Mouse (Mus musculus) 3134 (cell line): ENCODE measurements around the gene Aspscr1.
A peak's percentile ranks its signal among the peaks of the same experiment; 100 is the strongest.
"Not testable (repeated sequence)": the region's sequence is repeated elsewhere in the genome, so short reads cannot be mapped to it uniquely, and the experiment has no call there.

ENCODE experiments used
- DNase-seq: peaks from one replicate; pipeline ENCODE4 v3.0.0-alpha.2; 2011; ENCODE audit warnings: low spot score; ENCODE audit not compliant: insufficient read length; ENCODE audit errors: extremely low read depth

Gene Aspscr1

GRCm38 (mm10) chr11:120641255-120641654, 31.5 kb upstream of the Aspscr1 start:
- DNase-seq, result no peak

GRCm38 (mm10) chr11:120641869-120642268, 30.9 kb upstream of the Aspscr1 start:
- DNase-seq, result no peak

GRCm38 (mm10) chr11:120642939-120643600, 29.7 kb upstream of the Aspscr1 start:
- no peak for DNase-seq

GRCm38 (mm10) chr11:120643601-120643987, 29.2 kb upstream of the Aspscr1 start, which contains the start of gene Pycr1:
Pycr1 (minus strand) TSS chr11:120643769.
- DNase-seq, result peak; percentile 97

GRCm38 (mm10) chr11:120647047-120647830, 25.5 kb upstream of the Aspscr1 start:
- no peak for DNase-seq

GRCm38 (mm10) chr11:120648001-120648476, 24.7 kb upstream of the Aspscr1 start, which contains the start of gene Myadml2:
Myadml2 (minus strand) TSS chr11:120648158.
- no peak for DNase-seq

- DNase-seq, result no peak
Measured at GRCm38 (mm10) chr11:120651872-120652271, 20.9 kb upstream of the Aspscr1 start.

GRCm38 (mm10) chr11:120654741-120655140, 18.0 kb upstream of the Aspscr1 start:
- DNase-seq, result no peak

- no peak for DNase-seq
Measured at GRCm38 (mm10) chr11:120657301-120657700, 15.5 kb upstream of the Aspscr1 start.

- peak; percentile 83 for DNase-seq
Measured at GRCm38 (mm10) chr11:120658876-120659410, 13.8 kb upstream of the Aspscr1 start.

GRCm38 (mm10) chr11:120659509-120660300, 13.1 kb upstream of the Aspscr1 start:
- DNase-seq, result peak; percentile 55

GRCm38 (mm10) chr11:120660301-120661075, 12.3 kb upstream of the Aspscr1 start:
- DNase-seq, result peak; percentile 60

- DNase-seq, result no peak
Measured at GRCm38 (mm10) chr11:120661076-120661460, 11.7 kb upstream of the Aspscr1 start, which contains the start of gene Notum. Notum (minus strand) TSS chr11:120661175.

GRCm38 (mm10) chr11:120662759-120663158, 10.0 kb upstream of the Aspscr1 start:
- no peak for DNase-seq

GRCm38 (mm10) chr11:120663714-120664113, 9.1 kb upstream of the Aspscr1 start:
- DNase-seq, result no peak

GRCm38 (mm10) chr11:120665406-120665805, 7.4 kb upstream of the Aspscr1 start:
- no peak for DNase-seq

- no peak for DNase-seq
Measured at GRCm38 (mm10) chr11:120666617-120667016, 6.2 kb upstream of the Aspscr1 start.

GRCm38 (mm10) chr11:120673594-120674122, 885 bp downstream of the Aspscr1 start:
- no peak for DNase-seq

- not testable (repeated sequence) for DNase-seq
Measured at GRCm38 (mm10) chr11:120675875-120676274, 3.1 kb downstream of the Aspscr1 start.

GRCm38 (mm10) chr11:120676951-120677350, 4.2 kb downstream of the Aspscr1 start:
- no peak for DNase-seq
